Mouse (Mus musculus) midbrain, embryonic 16.5 days (tissue): ENCODE measurements around the gene Gm47429. TPM values are rescaled to one million over a fixed set of nuclear protein-coding genes. Genes with fewer than 3 reads are reported as not detected.
"Not testable (repeated sequence)": the region's sequence is repeated elsewhere in the genome, so short reads cannot be mapped to it uniquely, and the experiment has no call there.

Experiments
- ATAC-seq: fragments of 200-750 bp; cut with Nextera tagmentation; 2 replicates; pipeline ENCODE4 v1.8.0; 2017; ENCODE audit warnings: moderate TSS enrichment
- H3K27ac ChIP-seq: fragments of 300-500 bp; sonication (generic); 2 replicates; pipeline ENCODE4 v1.5.1; 2014; ENCODE audit warnings: mild to moderate bottlenecking, low read length, mixed read lengths
- H3K27me3 ChIP-seq: fragments of 300-500 bp; sonication (generic); 2 replicates; pipeline ENCODE4 v1.6.1; 2014; ENCODE audit warnings: low read depth, low read length, mixed read lengths; ENCODE audit not compliant: control insufficient read depth, insufficient read depth
- H3K36me3 ChIP-seq: fragments of 300-500 bp; sonication (generic); 2 replicates; pipeline ENCODE4 v1.6.1; 2014; ENCODE audit warnings: mild to moderate bottlenecking, low read length, moderate library complexity, mixed read lengths; ENCODE audit not compliant: control insufficient read depth, insufficient read depth
- H3K4me1 ChIP-seq: fragments of 300-500 bp; sonication (generic); 2 replicates; pipeline ENCODE4 v1.6.1; 2014; ENCODE audit warnings: mild to moderate bottlenecking, low read length, mixed read lengths; ENCODE audit not compliant: control insufficient read depth, insufficient read depth
- H3K4me2 ChIP-seq: fragments of 300-500 bp; sonication (generic); 2 replicates; pipeline ENCODE4 v1.6.1; 2014; ENCODE audit warnings: mild to moderate bottlenecking, low read length, mixed read lengths
- H3K4me3 ChIP-seq: fragments of 300-500 bp; sonication (generic); 2 replicates; pipeline ENCODE4 v1.5.1; 2014; ENCODE audit warnings: low read depth, mild to moderate bottlenecking, low read length, moderate library complexity, mixed read lengths
- H3K9ac ChIP-seq: fragments of 300-500 bp; sonication (generic); 2 replicates; pipeline ENCODE4 v1.6.1; 2014; ENCODE audit warnings: low read depth, low read length, mixed read lengths
- H3K9me3 ChIP-seq: fragments of 300-500 bp; sonication (generic); replicated peaks from 2 replicates; pipeline ENCODE4 v1.6.1; 2014; ENCODE audit warnings: mild to moderate bottlenecking, low read length, mixed read lengths; ENCODE audit not compliant: control insufficient read depth, poor library complexity, severe bottlenecking
- WGBS: fragments of 180-500 bp; shearing (Covaris S2); extraction: QIAGEN DNeasy Blood & Tissue Kit; methylation state at CpG from one replicate; pipeline ENCODE4 v1.1.7; 2014; 5-methylcytosine and 5-hydroxymethylcytosine counted together
- polyA plus RNA-seq: library from polyadenylated mRNA; unstranded; fragments of >200 nt; fragmentation: Nextera tagmentation; extraction: Ambion mirVana; gene quantifications from 2 replicates; pipeline ENCODE4 v1.2.1, GENCODE M21; 2015

Gm47429 gene
- polyA plus RNA-seq = not detected in 2 replicates

DNA sequence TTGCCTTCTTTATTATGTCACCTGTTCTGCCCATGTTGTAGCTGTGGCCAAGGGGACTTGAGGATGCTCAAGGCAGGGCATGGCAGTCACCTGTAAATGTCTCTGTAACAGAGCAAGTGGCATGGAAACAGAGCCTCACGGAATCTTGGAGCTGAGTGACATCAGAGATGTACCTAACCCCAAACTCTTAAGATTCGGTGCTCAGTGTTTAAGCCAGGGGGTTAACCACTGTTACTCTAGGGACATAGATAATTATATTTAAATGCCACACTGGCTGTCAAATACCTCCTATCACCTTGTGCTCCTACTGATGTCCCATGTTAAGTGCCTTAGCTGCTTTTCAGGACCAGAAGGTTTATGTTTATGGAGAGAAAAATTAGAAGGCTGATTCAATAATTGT lies at the start of gene Gm47429:
Gm47429 (minus strand) TSS at position 101 of the 400 bp plus-strand sequence.
- Histone ChIP-seq H3K9me3 (no peaks in the 10 kb centered on the region), H3K27me3 (no peaks in the 10 kb centered on the region), H3K9ac (no peak within 1 kb of the TSS), H3K4me2 (no peak within 1 kb of the TSS), H3K36me3 (no peaks in the 10 kb centered on the region), H3K4me3 (no peak within 1 kb of the TSS), H3K27ac (no peak within 1 kb of the TSS), H3K4me1 (no peaks in the 10 kb centered on the region)
- 86% methylated on average over 2 of the region's 2 CpGs for WGBS
- no peak for ATAC-seq

DNA sequence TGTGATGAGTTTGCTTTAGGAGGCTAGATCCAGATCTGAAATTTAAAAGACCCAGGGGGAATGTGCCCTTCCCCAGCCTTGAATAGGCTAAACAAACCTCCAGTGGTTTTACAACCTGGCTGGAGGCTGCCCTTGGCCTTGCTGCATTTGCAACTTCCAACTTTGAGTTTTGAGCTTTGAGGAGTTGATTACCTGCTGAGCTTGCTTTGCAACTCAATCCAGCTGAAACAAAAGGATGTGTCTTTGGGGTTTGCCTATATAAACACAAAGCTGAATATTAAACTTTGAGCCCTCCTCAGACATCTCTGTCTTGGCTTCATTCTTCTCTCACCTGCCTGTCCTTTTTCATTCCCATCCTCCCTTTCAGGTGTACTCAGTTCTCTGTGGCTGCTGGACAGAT lies 44.8 kb upstream of the Gm47429 start:
- H3K4me1 ChIP-seq, H3K36me3 ChIP-seq, H3K27me3 ChIP-seq, H3K4me2 ChIP-seq, ATAC-seq, H3K9me3 ChIP-seq, H3K4me3 ChIP-seq, H3K9ac ChIP-seq, H3K27ac ChIP-seq: not testable (repeated sequence)

DNA sequence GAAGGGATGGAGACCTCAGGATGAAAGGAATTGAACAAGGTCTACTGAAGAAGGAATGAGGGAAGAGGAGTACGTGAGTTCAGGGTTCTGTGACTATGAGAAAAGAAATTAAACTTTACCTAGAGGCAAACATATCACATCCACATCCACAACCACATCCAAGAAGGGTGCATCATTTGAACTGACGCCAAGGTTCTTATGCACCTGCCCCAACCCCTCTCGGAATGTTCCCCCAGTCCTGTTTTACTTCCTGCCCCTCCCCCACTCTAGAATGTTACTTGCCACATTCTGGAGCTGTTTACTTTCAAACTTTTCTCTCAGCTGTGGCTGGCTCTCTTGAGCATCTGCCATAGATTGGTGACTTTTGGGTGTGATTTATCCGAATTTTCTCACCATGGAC lies 23.3 kb upstream of the Gm47429 start, which contains the start of gene Nutm2:
Nutm2 (plus strand) TSS at position 301 of the 400 bp plus-strand sequence.
- no peak within 1 kb of the TSS for H3K4me3 ChIP-seq
- WGBS = 87% methylated on average over 4 of the region's 4 CpGs
- no peaks in the 10 kb centered on the region for H3K4me1 ChIP-seq

DNA sequence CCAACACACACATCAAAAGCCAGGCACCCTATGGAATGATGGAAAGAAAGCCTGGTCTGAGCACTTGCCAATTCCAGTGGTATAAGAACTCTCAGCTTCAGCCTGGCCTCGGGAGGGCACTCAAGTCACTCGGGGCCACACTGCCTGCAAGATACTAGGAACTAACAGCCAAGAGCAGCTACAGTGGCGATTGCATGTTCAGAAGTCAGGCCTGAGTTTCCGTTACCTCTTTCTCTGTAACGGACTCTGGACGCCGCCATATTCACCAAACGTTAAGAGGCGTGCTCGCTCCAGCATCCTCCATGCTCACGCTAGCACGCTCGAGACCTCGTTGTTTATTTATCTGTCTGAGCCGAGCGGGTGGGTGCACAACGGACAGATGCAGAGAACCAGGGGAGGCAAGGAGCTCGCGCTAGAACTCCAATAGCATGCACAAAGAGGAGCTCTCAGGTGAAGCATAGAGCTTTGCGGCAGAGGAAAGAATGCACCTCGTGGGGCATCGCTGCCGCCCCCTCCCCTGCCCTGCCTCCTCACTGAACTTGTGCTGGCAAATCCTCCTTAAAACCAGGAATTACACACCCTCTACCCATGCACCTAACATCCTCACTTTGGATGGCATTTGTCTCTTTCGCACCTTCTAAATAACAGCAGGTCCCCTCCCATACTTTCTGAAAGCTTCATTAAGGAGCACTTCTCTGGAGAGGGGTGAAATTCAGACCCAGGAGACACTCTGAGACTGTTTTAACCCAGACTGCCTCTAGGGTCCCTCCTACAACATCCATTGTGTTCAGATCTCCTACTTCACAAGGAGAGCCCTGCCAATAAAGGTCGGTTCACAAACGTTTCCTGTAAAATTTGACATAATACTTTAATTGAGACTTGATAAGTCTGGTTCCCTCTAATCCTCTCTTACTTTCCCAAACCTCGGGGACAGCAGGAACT lies 21.2 kb upstream of the Gm47429 start:
- Histone ChIP-seq H3K27me3 (no peaks in the 10 kb centered on the region), H3K4me3 (peak overlapping the region; percentile 22), H3K27ac (no peak overlapping the region), H3K4me2 (peak overlapping the region; percentile 36), H3K36me3 (no peaks in the 10 kb centered on the region), H3K4me1 (no peaks in the 10 kb centered on the region), H3K9ac (peak overlapping the region; percentile 23; the same call in 1 of the 2 replicates), H3K9me3 (no peaks in the 10 kb centered on the region)
- ATAC-seq = peak; percentile 58
- WGBS = 46% methylated on average over 27 of the region's 27 CpGs

More for the DNA sequence above, 23.3 kb upstream of the Gm47429 start, which contains the start of gene Nutm2:
- no peak for ATAC-seq
- Histone ChIP-seq H3K9ac (no peak within 1 kb of the TSS), H3K36me3 (no peaks in the 10 kb centered on the region), H3K27ac (no peak within 1 kb of the TSS), H3K27me3 (no peaks in the 10 kb centered on the region), H3K4me2 (no peak within 1 kb of the TSS), H3K9me3 (no peaks in the 10 kb centered on the region)

DNA sequence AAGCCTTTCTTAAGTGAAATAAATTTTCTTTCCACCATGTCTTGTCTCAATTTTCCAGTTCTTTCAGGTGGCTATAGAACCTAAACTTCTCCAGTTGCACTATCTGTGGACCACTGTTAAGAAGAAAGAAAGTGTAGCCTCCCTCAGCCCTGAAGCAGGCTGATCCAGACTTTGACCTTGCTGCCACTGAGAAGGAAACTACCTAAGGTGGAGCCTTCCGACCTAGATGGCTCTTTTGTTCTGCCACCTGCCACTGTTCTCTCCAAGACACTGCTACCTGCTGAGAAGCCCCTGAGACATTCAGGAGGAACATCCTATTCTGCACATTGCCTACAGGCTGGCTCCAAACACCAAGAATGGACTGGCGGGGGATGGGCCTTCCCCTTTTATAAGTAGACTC lies 16.7 kb upstream of the Gm47429 start:
- H3K4me1 ChIP-seq, H3K9ac ChIP-seq, ATAC-seq, H3K27ac ChIP-seq, H3K9me3 ChIP-seq, H3K27me3 ChIP-seq, H3K36me3 ChIP-seq, H3K4me3 ChIP-seq, H3K4me2 ChIP-seq: not testable (repeated sequence)
- WGBS = 58% methylated on average over 2 of the region's 2 CpGs

DNA sequence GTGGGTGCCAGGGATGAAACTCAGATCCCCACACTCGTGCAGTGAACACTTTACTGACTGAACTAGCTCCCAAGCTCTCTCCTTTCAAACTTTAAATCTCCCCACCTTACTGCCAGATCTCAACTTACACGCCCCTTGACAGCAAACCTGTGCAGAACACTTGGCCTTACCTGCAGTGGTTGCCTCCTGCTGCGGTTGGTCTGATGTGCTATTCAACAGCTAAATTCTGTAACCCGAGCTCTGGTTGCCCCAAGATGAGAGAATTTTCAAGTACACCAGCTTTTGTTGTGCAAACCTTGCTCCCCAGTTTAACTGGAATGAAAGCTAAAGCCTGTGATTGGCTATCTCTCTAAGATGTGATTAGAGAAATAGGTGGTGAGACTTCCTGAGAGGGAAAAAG lies 9.7 kb upstream of the Gm47429 start:
- Histone ChIP-seq H3K9ac (no peak overlapping the region), H3K4me3 (no peak overlapping the region), H3K27ac (no peak overlapping the region), H3K4me1 (no peaks in the 10 kb centered on the region), H3K27me3 (no peaks in the 10 kb centered on the region), H3K36me3 (no peaks in the 10 kb centered on the region), H3K9me3 (no peaks in the 10 kb centered on the region; the same call in 1 of the 2 replicates), H3K4me2 (no peak overlapping the region)
- ATAC-seq = no peak
- 37% methylated on average over 4 of the region's 4 CpGs for WGBS

DNA sequence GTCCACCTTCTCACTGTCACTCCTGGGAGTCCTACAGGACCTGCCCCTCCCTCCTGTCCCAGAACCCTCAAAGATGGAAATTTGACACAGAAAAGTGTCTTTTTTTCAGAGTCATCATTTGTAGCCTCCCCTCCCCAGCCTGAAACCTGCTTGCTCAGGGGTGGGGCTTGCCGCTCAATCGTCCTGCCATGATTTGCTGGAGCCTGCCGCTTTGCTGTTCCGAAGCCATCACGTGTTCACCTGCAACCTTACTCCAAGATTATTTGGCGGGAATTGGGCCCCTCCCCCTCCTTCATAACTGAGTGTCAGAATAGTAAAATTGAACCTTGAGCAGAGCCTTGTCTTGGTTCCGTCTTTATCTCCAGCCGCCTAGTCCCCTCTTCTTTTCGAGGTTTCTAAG lies 8.6 kb upstream of the Gm47429 start:
- not testable (repeated sequence) for H3K27ac ChIP-seq, H3K9ac ChIP-seq, H3K9me3 ChIP-seq, H3K4me3 ChIP-seq, H3K4me2 ChIP-seq, H3K36me3 ChIP-seq, H3K27me3 ChIP-seq, H3K4me1 ChIP-seq, ATAC-seq
- WGBS = 74% methylated on average over 9 of the region's 9 CpGs

DNA sequence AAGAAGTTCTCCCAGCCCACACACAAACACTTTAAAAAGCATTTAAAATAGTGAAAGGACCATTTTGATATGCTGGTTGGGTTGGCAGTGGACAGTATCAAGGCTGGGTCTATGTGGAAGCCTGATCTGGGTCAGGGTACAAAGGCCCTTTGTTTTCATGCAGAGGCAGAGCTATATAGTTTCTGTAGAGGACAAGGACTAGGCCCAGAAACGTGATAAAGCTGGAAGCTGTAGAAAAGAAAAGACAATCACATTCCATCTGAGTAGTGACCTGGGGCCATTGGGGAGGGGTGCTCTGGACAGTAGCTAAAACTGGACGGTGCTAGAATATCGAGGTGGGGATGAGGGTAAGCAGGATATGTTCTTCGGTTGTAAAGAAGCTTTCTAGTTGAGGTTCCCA lies 1.5 kb upstream of the Gm47429 start:
- 73% methylated on average over 4 of the region's 4 CpGs for WGBS
- Histone ChIP-seq H3K4me3 (no peak overlapping the region), H3K27me3 (no peaks in the 10 kb centered on the region), H3K4me2 (no peak overlapping the region), H3K9ac (no peak overlapping the region), H3K9me3 (no peaks in the 10 kb centered on the region), H3K4me1 (no peaks in the 10 kb centered on the region), H3K27ac (no peak overlapping the region), H3K36me3 (no peaks in the 10 kb centered on the region)
- no peak for ATAC-seq

DNA sequence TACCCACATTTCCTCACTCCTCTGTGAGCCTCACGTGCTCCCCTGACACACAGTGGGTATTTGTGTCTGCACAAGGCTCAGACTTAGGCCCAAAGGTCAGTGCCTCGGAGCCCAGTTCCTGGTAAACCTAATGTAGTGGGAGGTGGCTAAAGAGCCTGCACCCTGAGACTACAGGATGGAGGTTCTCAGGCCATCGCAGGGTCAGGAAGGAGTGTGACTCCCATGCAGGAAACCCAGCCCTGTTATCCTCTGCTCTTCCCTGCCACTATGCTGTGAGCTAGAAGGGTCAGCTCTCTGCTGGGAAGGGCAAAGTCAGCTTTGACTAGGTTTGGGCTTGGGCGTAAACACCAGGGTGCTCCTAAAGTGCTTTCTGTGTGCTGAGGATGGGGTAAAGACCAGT lies 17.0 kb downstream of the Gm47429 start:
- Histone ChIP-seq H3K27me3 (no peaks in the 10 kb centered on the region), H3K4me3 (no peak overlapping the region), H3K36me3 (peaks cover 51% of the 10 kb centered on the region), H3K4me1 (no peaks in the 10 kb centered on the region), H3K9me3 (no peaks in the 10 kb centered on the region), H3K4me2 (no peak overlapping the region), H3K9ac (no peak overlapping the region), H3K27ac (no peak overlapping the region)
- WGBS = 92% methylated on average over 4 of the region's 4 CpGs
- no peak for ATAC-seq
